Mouse (Mus musculus) ovary, postnatal 10 days (tissue): ENCODE data around the gene Hmcn2.
A peak's percentile ranks its signal among the peaks of the same experiment; 100 is the strongest.

Experiments used
- DNase-seq: peaks from one replicate; pipeline ENCODE4 v3.0.0; 2022; ENCODE audit warnings: low spot score

Hmcn2 gene

GRCm38 (mm10) chr2:31477234-31478161 is 163.3 kb downstream of the Hmcn2 start:
- DNase-seq, result no peak

GRCm38 (mm10) chr2:31482914-31483575 is 168.8 kb downstream of the Hmcn2 start:
- peak; percentile 63 for DNase-seq

GRCm38 (mm10) chr2:31484187-31484586 is 170.0 kb downstream of the Hmcn2 start:
- peak; percentile 42 for DNase-seq

GRCm38 (mm10) chr2:31489166-31489565 is 175.0 kb downstream of the Hmcn2 start:
- no peak for DNase-seq

GRCm38 (mm10) chr2:31490556-31490955 is 176.3 kb downstream of the Hmcn2 start:
- no peak for DNase-seq

- no peak for DNase-seq
Observed at GRCm38 (mm10) chr2:31492308-31492707, 178.1 kb downstream of the Hmcn2 start.

GRCm38 (mm10) chr2:31493243-31493642 is 179.0 kb downstream of the Hmcn2 start:
- no peak for DNase-seq

- DNase-seq, result no peak
Observed at GRCm38 (mm10) chr2:31494315-31494714, 180.1 kb downstream of the Hmcn2 start.

GRCm38 (mm10) chr2:31495046-31495476 is 180.8 kb downstream of the Hmcn2 start:
- no peak for DNase-seq

GRCm38 (mm10) chr2:31496141-31496540 is 181.9 kb downstream of the Hmcn2 start:
- no peak for DNase-seq

GRCm38 (mm10) chr2:31497113-31497512 is 182.9 kb downstream of the Hmcn2 start:
- no peak for DNase-seq

- DNase-seq, result no peak
Observed at GRCm38 (mm10) chr2:31497635-31498034, 183.4 kb downstream of the Hmcn2 start.

- no peak for DNase-seq
Observed at GRCm38 (mm10) chr2:31499327-31500291, 185.4 kb downstream of the Hmcn2 start.

GRCm38 (mm10) chr2:31500292-31501204 is 186.3 kb downstream of the Hmcn2 start:
- no peak for DNase-seq

GRCm38 (mm10) chr2:31501448-31502130 is 187.4 kb downstream of the Hmcn2 start:
- no peak for DNase-seq

GRCm38 (mm10) chr2:31502616-31503522 is 188.7 kb downstream of the Hmcn2 start:
- no peak for DNase-seq

GRCm38 (mm10) chr2:31505472-31505871 is 191.3 kb downstream of the Hmcn2 start:
- no peak for DNase-seq

- DNase-seq, result no peak
Observed at GRCm38 (mm10) chr2:31508851-31509250, 194.6 kb downstream of the Hmcn2 start.
